In the genomic region with DNA sequence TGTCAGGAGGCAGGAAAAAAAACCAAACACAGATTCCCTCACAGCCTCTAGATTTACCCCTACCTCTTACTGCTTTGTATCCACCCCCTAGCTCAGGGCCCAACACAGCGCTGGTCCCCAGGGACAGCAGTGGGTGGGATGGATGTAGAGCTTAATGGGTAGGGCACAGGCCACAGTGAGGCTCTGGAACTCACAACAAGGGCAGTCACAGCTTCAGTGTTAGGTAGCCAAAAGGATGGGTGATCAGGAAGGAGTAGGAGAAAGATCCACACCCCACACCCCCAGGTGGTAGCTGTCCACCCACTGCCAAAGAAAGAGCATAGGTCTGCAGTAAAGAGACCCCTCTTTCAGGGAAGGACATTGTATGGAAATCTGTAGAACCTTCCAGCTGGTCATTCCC, we compare ENCODE assay signal across 10 mouse cellular contexts. TPM values are rescaled to one million over a fixed set of nuclear protein-coding genes. Genes with fewer than 3 reads are reported as not detected.
DNase-seq lines count a peak whose midpoint lies in the region; ATAC-seq and TF ChIP-seq lines count a peak whose summit lies in the region.
"Had no signal": no experiment of that assay in that cellular context is flagged by ENCODE, and none has a peak within 500 bp of the region (broad histone marks: within the 10 kb centered on the region; RNA-seq: fewer than 3 reads in every experiment).

No protein-coding gene starts in this region.

- H3K9ac ChIP-seq in liver, embryonic 13.5 days: no peak overlapping the region
- H3K9ac ChIP-seq in liver, embryonic 12.5 days: no peak overlapping the region
- H3K9ac ChIP-seq in embryonic facial prominence, embryonic 15.5 days: no peak overlapping the region
- no peak overlapping the region for H3K9ac ChIP-seq in midbrain, postnatal 0 days (replicated peaks; ENCODE audit: low read length, poor library complexity, severe bottlenecking)

- H3K36me3 ChIP-seq in heart, embryonic 10.5 days: peaks cover 5% of the 10 kb centered on the region; the same call in 1 of the 2 replicates
- no peaks in the 10 kb centered on the region for H3K36me3 ChIP-seq in liver, embryonic 13.5 days
- peaks cover 15% of the 10 kb centered on the region for H3K36me3 ChIP-seq in liver, embryonic 12.5 days
- no peaks in the 10 kb centered on the region for H3K36me3 ChIP-seq in embryonic facial prominence, embryonic 15.5 days
- peaks cover 9% of the 10 kb centered on the region; the same call in 1 of the 2 replicates for H3K36me3 ChIP-seq in midbrain, postnatal 0 days (ENCODE audit: insufficient read depth, low read length)

- ATAC-seq in liver, embryonic 13.5 days (ENCODE audit: low read depth): no peak
- no peak for ATAC-seq in liver, embryonic 12.5 days
- ATAC-seq in embryonic facial prominence, embryonic 15.5 days (ENCODE audit: insufficient number of reproducible peaks, low FRiP score, low TSS enrichment, low read depth): no peak
- no peak for ATAC-seq in midbrain, postnatal 0 days (ENCODE audit: low FRiP score)

- 89% methylated on average over 1 of the region's 1 CpGs for WGBS in heart, embryonic 10.5 days
- 77% methylated on average over 1 of the region's 1 CpGs for WGBS in liver, embryonic 13.5 days (ENCODE audit: insufficient replicate concordance)
- WGBS in liver, embryonic 12.5 days (ENCODE audit: insufficient replicate concordance): 79% methylated on average over 1 of the region's 1 CpGs
- WGBS in embryonic facial prominence, embryonic 15.5 days: 76% methylated on average over 1 of the region's 1 CpGs
- 86% methylated on average over 1 of the region's 1 CpGs for WGBS in midbrain, postnatal 0 days

- peaks cover 73% of the 10 kb centered on the region for H3K4me1 ChIP-seq in heart, embryonic 10.5 days
- peaks cover 100% of the 10 kb centered on the region for H3K4me1 ChIP-seq in liver, embryonic 13.5 days (replicated peaks)
- peaks cover 97% of the 10 kb centered on the region for H3K4me1 ChIP-seq in liver, embryonic 12.5 days
- peaks cover 15% of the 10 kb centered on the region for H3K4me1 ChIP-seq in embryonic facial prominence, embryonic 15.5 days
- no peaks in the 10 kb centered on the region for H3K4me1 ChIP-seq in midbrain, postnatal 0 days (ENCODE audit: insufficient read depth, low read length)

- intact Hi-C loops in heart, postnatal 14 days (cut with DNase I): no loop called here
- intact Hi-C loops in left cerebral cortex, postnatal 25 days (cut with DNase I): no loop called here

- no peak overlapping the region for H3K4me2 ChIP-seq in liver, embryonic 13.5 days
- no peak overlapping the region for H3K4me2 ChIP-seq in liver, embryonic 12.5 days
- no peak overlapping the region for H3K4me2 ChIP-seq in embryonic facial prominence, embryonic 15.5 days (replicated peaks)
- no peak overlapping the region for H3K4me2 ChIP-seq in midbrain, postnatal 0 days (ENCODE audit: low read depth, low read length, poor library complexity, severe bottlenecking)

- no peaks in the 10 kb centered on the region for H3K27me3 ChIP-seq in heart, embryonic 10.5 days (ENCODE audit: insufficient read depth, poor library complexity, severe bottlenecking)
- H3K27me3 ChIP-seq in liver, embryonic 13.5 days: no peaks in the 10 kb centered on the region
- no peaks in the 10 kb centered on the region for H3K27me3 ChIP-seq in liver, embryonic 12.5 days (replicated peaks)
- no peaks in the 10 kb centered on the region for H3K27me3 ChIP-seq in embryonic facial prominence, embryonic 15.5 days
- H3K27me3 ChIP-seq in midbrain, postnatal 0 days (ENCODE audit: insufficient read depth, low read length): no peaks in the 10 kb centered on the region

- H3K27ac ChIP-seq in heart, embryonic 10.5 days: peak overlapping the region; percentile 76
- H3K27ac ChIP-seq in liver, embryonic 13.5 days: peak overlapping the region; percentile 34; the same call in 1 of the 2 replicates
- no peak overlapping the region; the same call in 1 of the 2 replicates for H3K27ac ChIP-seq in liver, embryonic 12.5 days
- H3K27ac ChIP-seq in embryonic facial prominence, embryonic 15.5 days (replicated peaks): peak overlapping the region; percentile 65
- H3K27ac ChIP-seq in midbrain, postnatal 0 days (ENCODE audit: low read depth, low read length): 0 out of 2 replicates have a peak overlapping the region, but pooled peaks have one; percentile 26

- no peak for TF ChIP-seq CTCF in midbrain, postnatal 0 days (IDR thresholded peaks at IDR 0.05)

- no peak for DNase-seq in heart, embryonic 10.5 days (ENCODE audit: low spot score)
- DNase-seq in heart, postnatal 14 days: no peak
- no peak for DNase-seq in liver, embryonic 13.5 days
- no peak for DNase-seq in midbrain, postnatal 0 days (ENCODE audit: low spot score)
- no peak for DNase-seq in adipocyte (ENCODE audit: low spot score)
- no peak for DNase-seq in left cerebral cortex, postnatal 25 days (ENCODE audit: low spot score in 2 of 2)
- DNase-seq: cerebellum, postnatal 14 days had no signal

- H3K4me3 ChIP-seq in heart, embryonic 10.5 days: no peak overlapping the region
- H3K4me3 ChIP-seq in liver, embryonic 13.5 days (replicated peaks): no peak overlapping the region
- H3K4me3 ChIP-seq in liver, embryonic 12.5 days: no peak overlapping the region
- H3K4me3 ChIP-seq in embryonic facial prominence, embryonic 15.5 days (replicated peaks): no peak overlapping the region
- H3K4me3 ChIP-seq in midbrain, postnatal 0 days (ENCODE audit: low read depth, low read length): no peak overlapping the region

- no peaks in the 10 kb centered on the region for H3K9me3 ChIP-seq in heart, embryonic 10.5 days
- no peaks in the 10 kb centered on the region for H3K9me3 ChIP-seq in liver, embryonic 13.5 days (replicated peaks)
- no peaks in the 10 kb centered on the region for H3K9me3 ChIP-seq in liver, embryonic 12.5 days (replicated peaks)
- no peaks in the 10 kb centered on the region for H3K9me3 ChIP-seq in embryonic facial prominence, embryonic 15.5 days (replicated peaks)
- no peaks in the 10 kb centered on the region for H3K9me3 ChIP-seq in midbrain, postnatal 0 days (ENCODE audit: low read length)

RNA-seq across cellular contexts. Expression of a gene that starts 12.1 kb away (rescaled TPM):
- 5.7 and 7.1 TPM in 2 replicates for polyA plus RNA-seq in heart, embryonic 10.5 days (2016; fragmentation: Nextera tagmentation; extraction: Ambion mirVana)
- total RNA-seq in heart, postnatal 14 days (2021): 10 to 100 TPM; 16.5 to 16.8 TPM
- 4.3 and 5.5 TPM in 2 replicates for polyA plus RNA-seq in liver, embryonic 13.5 days (2015; fragmentation: Nextera tagmentation; extraction: Ambion mirVana)
- polyA plus RNA-seq in liver, embryonic 12.5 days (2016; fragmentation: Nextera tagmentation; extraction: Ambion mirVana): 11.1 and 11.7 TPM in 2 replicates
- 11.8 and 12.0 TPM in 2 replicates for polyA plus RNA-seq in embryonic facial prominence, embryonic 15.5 days (2015; fragmentation: Nextera tagmentation; extraction: Ambion mirVana)
- total RNA-seq in midbrain, postnatal 0 days (2014; rRNA removed): 46.2 and 56.8 TPM in 2 replicates
- polyA plus RNA-seq in midbrain, postnatal 0 days (2015; fragmentation: Nextera tagmentation; extraction: Ambion mirVana): 7.7 TPM in 2 replicates
- total RNA-seq in left cerebral cortex, postnatal 25 days (2021): 10 to 100 TPM; 58.0 to 58.3 TPM

RNA-seq across cellular contexts. Expression of a gene that starts 36.5 kb away (rescaled TPM):
- polyA plus RNA-seq in heart, embryonic 10.5 days (2016; fragmentation: Nextera tagmentation; extraction: Ambion mirVana): 133 and 186 TPM in 2 replicates
- total RNA-seq in heart, postnatal 14 days (2021): 10 to 100 TPM; 38.0 to 38.4 TPM
- 129 and 138 TPM in 2 replicates for polyA plus RNA-seq in liver, embryonic 13.5 days (2015; fragmentation: Nextera tagmentation; extraction: Ambion mirVana)
- 174 and 192 TPM in 2 replicates for polyA plus RNA-seq in liver, embryonic 12.5 days (2016; fragmentation: Nextera tagmentation; extraction: Ambion mirVana)
- polyA plus RNA-seq in embryonic facial prominence, embryonic 15.5 days (2015; fragmentation: Nextera tagmentation; extraction: Ambion mirVana): 123 and 138 TPM in 2 replicates
- total RNA-seq in midbrain, postnatal 0 days (2014; rRNA removed): 25.9 and 30.7 TPM in 2 replicates
- polyA plus RNA-seq in midbrain, postnatal 0 days (2015; fragmentation: Nextera tagmentation; extraction: Ambion mirVana): 50.0 and 50.4 TPM in 2 replicates
- total RNA-seq in left cerebral cortex, postnatal 25 days (2021): 10 to 100 TPM; 49.4 to 54.6 TPM

RNA-seq across cellular contexts. Expression of a gene that starts 42.3 kb away (rescaled TPM):
- not detected in 2 replicates for polyA plus RNA-seq in heart, embryonic 10.5 days (2016; fragmentation: Nextera tagmentation; extraction: Ambion mirVana)
- total RNA-seq in heart, postnatal 14 days (2021): under 1 TPM in 1 of 2 experiments, not detected in 1; 0.39 TPM
- polyA plus RNA-seq in liver, embryonic 13.5 days (2015; fragmentation: Nextera tagmentation; extraction: Ambion mirVana): not detected in 2 replicates
- polyA plus RNA-seq in liver, embryonic 12.5 days (2016; fragmentation: Nextera tagmentation; extraction: Ambion mirVana): 0.12 TPM in 1 of 2 replicates, not detected in the other
- 6.3 and 7.0 TPM in 2 replicates for polyA plus RNA-seq in embryonic facial prominence, embryonic 15.5 days (2015; fragmentation: Nextera tagmentation; extraction: Ambion mirVana)
- 1.4 TPM in 1 of 2 replicates, not detected in the other for total RNA-seq in midbrain, postnatal 0 days (2014; rRNA removed)
- polyA plus RNA-seq in midbrain, postnatal 0 days (2015; fragmentation: Nextera tagmentation; extraction: Ambion mirVana): not detected in 2 replicates
- total RNA-seq in left cerebral cortex, postnatal 25 days (2021): not detected
- total RNA-seq: layer of hippocampus, postnatal 14 days had no signal
